Mouse (Mus musculus) lung, embryonic 14.5 days (tissue): ENCODE data around the gene Abcb9. TPM values are rescaled to one million over a fixed set of nuclear protein-coding genes. Genes with fewer than 3 reads are reported as not detected.

Source experiments
- ATAC-seq: fragments of 200-750 bp; cut with Nextera tagmentation; 2 replicates; pipeline ENCODE4 v1.8.0; 2017; ENCODE audit warnings: mild to moderate bottlenecking, moderate TSS enrichment, moderate library complexity; ENCODE audit not compliant: insufficient read depth
- DNase-seq: peaks from one replicate; pipeline ENCODE4 v3.0.0-alpha.2; 2015
- H3K27ac ChIP-seq: fragments of 300-500 bp; sonication (generic); 2 replicates; pipeline ENCODE4 v1.5.1; 2014; ENCODE audit warnings: low read depth, mild to moderate bottlenecking, moderate library complexity
- H3K27me3 ChIP-seq: fragments of 300-500 bp; sonication (generic); 2 replicates; pipeline ENCODE4 v1.6.1; 2014; ENCODE audit warnings: low read length, control low read depth; ENCODE audit not compliant: insufficient read depth
- H3K36me3 ChIP-seq: fragments of 300-500 bp; sonication (generic); 2 replicates; pipeline ENCODE4 v1.6.1; 2014; ENCODE audit warnings: control low read depth; ENCODE audit not compliant: insufficient read depth
- H3K4me1 ChIP-seq: fragments of 300-500 bp; sonication (generic); 2 replicates; pipeline ENCODE4 v1.6.1; 2014; ENCODE audit warnings: antibody characterized with exemption, control low read depth; ENCODE audit not compliant: insufficient read depth
- H3K4me2 ChIP-seq: fragments of 300-500 bp; sonication (generic); 2 replicates; pipeline ENCODE4 v1.6.1; 2014; ENCODE audit warnings: mild to moderate bottlenecking
- H3K4me3 ChIP-seq: fragments of 300-500 bp; sonication (generic); 2 replicates; pipeline ENCODE4 v1.5.1; 2014; ENCODE audit warnings: low read depth, low read length
- H3K9ac ChIP-seq: fragments of 300-500 bp; sonication (generic); 2 replicates; pipeline ENCODE4 v1.6.1; 2014
- H3K9me3 ChIP-seq: fragments of 300-500 bp; sonication (generic); 2 replicates; pipeline ENCODE4 v1.6.1; 2016; ENCODE audit warnings: low read depth, low read length, control low read depth
- CTCF ChIP-seq: IDR thresholded peaks from 2 replicates; pipeline ENCODE4 v1.5.1; 2016; ENCODE audit warnings: antibody characterized with exemption, low read depth
- WGBS: fragments of 180-500 bp; shearing (Covaris S2); extraction: QIAGEN DNeasy Blood & Tissue Kit; methylation state at CpG from one replicate; pipeline ENCODE4 v1.1.7; 2014; 5-methylcytosine and 5-hydroxymethylcytosine counted together
- polyA plus RNA-seq: library from polyadenylated mRNA; unstranded; fragments of >200 nt; fragmentation: Nextera tagmentation; extraction: Ambion mirVana; gene quantifications from 2 replicates; pipeline ENCODE4 v1.2.1, GENCODE M21; 2014

The Abcb9 gene
- polyA plus RNA-seq, 1 experiment from 2014 or later: 0.88 TPM

- Histone ChIP-seq H3K27ac (no peak overlapping the region), H3K9ac (no peak overlapping the region), H3K4me2 (no peak overlapping the region), H3K9me3 (no peaks in the 10 kb centered on the region), H3K36me3 (no peaks in the 10 kb centered on the region), H3K4me3 (no peak overlapping the region), H3K27me3 (no peaks in the 10 kb centered on the region), H3K4me1 (no peaks in the 10 kb centered on the region)
- 29% methylated on average over 6 of the region's 6 CpGs for WGBS
- ATAC-seq (no peak), DNase-seq (no peak)
- TF ChIP-seq CTCF: no peak
Observed at GRCm38 (mm10) chr5:124036341-124036740, 59.3 kb downstream of the Abcb9 start.

- Histone ChIP-seq H3K27ac (no peak overlapping the region), H3K9me3 (no peaks in the 10 kb centered on the region), H3K4me3 (no peak overlapping the region), H3K9ac (no peak overlapping the region), H3K4me1 (peaks cover 2% of the 10 kb centered on the region; the same call in 1 of the 2 replicates), H3K4me2 (no peak overlapping the region), H3K27me3 (no peaks in the 10 kb centered on the region), H3K36me3 (no peaks in the 10 kb centered on the region)
- 62% methylated on average over 8 of the region's 8 CpGs for WGBS
- no peak for TF ChIP-seq CTCF
- DNase-seq: no peak
- ATAC-seq: no peak
Observed at GRCm38 (mm10) chr5:124035806-124036205, 59.8 kb downstream of the Abcb9 start.

GRCm38 (mm10) chr5:124035406-124035805 lies 60.2 kb downstream of the Abcb9 start:
- Histone ChIP-seq H3K27ac (no peak overlapping the region), H3K27me3 (no peaks in the 10 kb centered on the region), H3K4me1 (peaks cover 5% of the 10 kb centered on the region; the same call in 1 of the 2 replicates), H3K36me3 (no peaks in the 10 kb centered on the region), H3K9ac (no peak overlapping the region), H3K4me2 (no peak overlapping the region), H3K4me3 (no peak overlapping the region), H3K9me3 (no peaks in the 10 kb centered on the region)
- WGBS: 73% methylated on average over 9 of the region's 9 CpGs
- ATAC-seq: no peak
- no peak for TF ChIP-seq CTCF
- no peak for DNase-seq

DNA sequence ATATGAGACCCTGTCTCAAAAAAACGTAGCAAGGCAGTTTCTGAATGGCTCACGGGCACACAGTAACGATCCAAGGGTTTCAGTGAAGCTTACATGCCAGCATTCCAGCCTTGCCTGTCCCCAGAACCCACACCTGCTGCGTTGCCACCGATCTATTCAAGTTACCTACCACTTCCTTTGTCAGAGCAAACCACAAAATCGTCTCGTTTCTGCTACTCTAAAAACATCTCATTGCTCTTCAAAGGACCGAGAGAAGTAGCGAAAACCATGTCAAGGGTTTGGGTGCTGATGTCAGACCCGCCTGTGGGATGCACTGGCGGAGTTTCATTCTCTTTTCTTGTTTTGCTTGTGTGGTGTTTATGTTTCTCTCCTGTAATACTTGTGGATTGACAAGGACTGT lies 61.1 kb downstream of the Abcb9 start:
- H3K4me1 ChIP-seq: peaks cover 11% of the 10 kb centered on the region
- no peak for DNase-seq
- no peak overlapping the region for H3K27ac ChIP-seq
- H3K4me3 ChIP-seq: no peak overlapping the region
- H3K4me2 ChIP-seq: no peak overlapping the region
- ATAC-seq: no peak
- 66% methylated on average over 11 of the region's 11 CpGs for WGBS
- TF ChIP-seq CTCF: no peak
- H3K9ac ChIP-seq: no peak overlapping the region
- no peaks in the 10 kb centered on the region for H3K9me3 ChIP-seq
- H3K36me3 ChIP-seq: no peaks in the 10 kb centered on the region
- H3K27me3 ChIP-seq: no peaks in the 10 kb centered on the region

DNA sequence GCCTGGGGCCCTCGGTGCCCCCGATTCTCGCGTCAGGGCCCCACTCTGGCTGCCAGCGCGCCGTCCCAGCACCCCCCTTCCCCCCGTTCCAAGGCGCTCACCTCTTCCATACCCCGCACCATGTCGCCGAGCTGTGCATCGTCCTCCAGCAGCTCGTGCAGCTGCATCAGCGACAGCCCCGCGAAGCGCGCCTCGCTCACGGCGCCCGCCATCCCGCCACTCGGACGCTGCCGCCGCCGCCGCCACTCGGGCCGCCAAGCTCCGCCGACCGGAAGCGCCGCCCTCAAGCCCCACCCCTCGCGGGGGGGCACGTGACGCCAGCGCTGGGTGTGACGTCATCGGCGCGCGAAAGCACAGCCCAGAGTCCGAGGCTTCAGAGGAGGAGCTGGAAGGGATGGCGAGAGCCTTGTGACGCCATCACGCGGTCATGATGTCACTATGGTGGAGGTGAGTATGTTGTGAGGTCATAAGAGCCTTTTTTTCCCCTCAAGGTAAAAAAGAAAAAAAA lies 63.5 kb downstream of the Abcb9 start, which contains the start of gene Vps37b:
Vps37b (minus strand) TSS at position 270 of the 508 bp plus-strand sequence.
- peak; percentile 96 for DNase-seq
- TF ChIP-seq CTCF: no peak
- H3K27me3 ChIP-seq: no peaks in the 10 kb centered on the region
- no peaks in the 10 kb centered on the region for H3K9me3 ChIP-seq
- peak within 1 kb of the TSS; percentile 92 for H3K4me2 ChIP-seq
- H3K4me3 ChIP-seq: peak within 1 kb of the TSS; percentile 92
- H3K9ac ChIP-seq: peak within 1 kb of the TSS; percentile 96
- 0 out of 2 replicates have a peak, but pooled peaks cover 5% of the 10 kb centered on the region for H3K36me3 ChIP-seq
- ATAC-seq: peak; percentile 78
- WGBS: under 1% methylated on average over 52 of the region's 52 CpGs
- H3K4me1 ChIP-seq: peaks cover 20% of the 10 kb centered on the region
- H3K27ac ChIP-seq: peak within 1 kb of the TSS; percentile 96

GRCm38 (mm10) chr5:124031068-124031955 lies 64.3 kb downstream of the Abcb9 start:
- no peaks in the 10 kb centered on the region for H3K27me3 ChIP-seq
- TF ChIP-seq CTCF: no peak
- DNase-seq (peak; percentile 49), ATAC-seq (no peak; the same call in 1 of the 2 replicates)
- peak overlapping the region; percentile 92 for H3K4me2 ChIP-seq
- H3K36me3 ChIP-seq: peaks cover 7% of the 10 kb centered on the region; the same call in 1 of the 2 replicates
- H3K9me3 ChIP-seq: no peaks in the 10 kb centered on the region
- H3K4me1 ChIP-seq: peaks cover 20% of the 10 kb centered on the region
- 2% methylated on average over 26 of the region's 26 CpGs for WGBS
- peak overlapping the region; percentile 96 for H3K9ac ChIP-seq
- H3K4me3 ChIP-seq: peak overlapping the region; percentile 92
- H3K27ac ChIP-seq: peak overlapping the region; percentile 96
